Mouse (Mus musculus) heart, postnatal 0 days (tissue): ENCODE measurements around the gene Eya2. TPM values are rescaled to one million over a fixed set of nuclear protein-coding genes. Genes with fewer than 3 reads are reported as not detected.

Source experiments
- ATAC-seq: fragments of 200-750 bp; cut with Nextera tagmentation; 2 replicates; pipeline ENCODE4 v1.8.0; 2017; ENCODE audit warnings: low read depth, moderate number of reproducible peaks, moderate library complexity; ENCODE audit not compliant: insufficient read depth
- DNase-seq: peaks from one replicate; pipeline ENCODE4 v3.0.0-alpha.2; 2016; ENCODE audit warnings: low spot score
- H3K27ac ChIP-seq: fragments of 300-500 bp; sonication (generic); 2 replicates; pipeline ENCODE4 v1.5.1; 2014; ENCODE audit warnings: low read depth, mild to moderate bottlenecking
- H3K27me3 ChIP-seq: fragments of 300-500 bp; sonication (generic); 2 replicates; pipeline ENCODE4 v1.6.1; 2014; ENCODE audit warnings: low read length, mixed read lengths; ENCODE audit not compliant: control insufficient read depth, insufficient read depth
- H3K36me3 ChIP-seq: fragments of 300-500 bp; sonication (generic); replicated peaks from 2 replicates; pipeline ENCODE4 v1.6.1; 2014; ENCODE audit warnings: low read length, mixed read lengths; ENCODE audit not compliant: control insufficient read depth, insufficient read depth
- H3K4me1 ChIP-seq: fragments of 300-500 bp; sonication (generic); 2 replicates; pipeline ENCODE4 v1.6.1; 2014; ENCODE audit warnings: antibody characterized with exemption; ENCODE audit not compliant: control insufficient read depth, insufficient read depth
- H3K4me2 ChIP-seq: fragments of 300-500 bp; sonication (generic); 2 replicates; pipeline ENCODE4 v1.6.1; 2014; ENCODE audit warnings: low read depth, mild to moderate bottlenecking, low read length, moderate library complexity
- H3K4me3 ChIP-seq: fragments of 300-500 bp; sonication (generic); 2 replicates; pipeline ENCODE4 v1.5.1; 2014; ENCODE audit warnings: low read depth, low read length
- H3K9ac ChIP-seq: fragments of 300-500 bp; sonication (generic); replicated peaks from 2 replicates; pipeline ENCODE4 v1.6.1; 2014; ENCODE audit warnings: low read depth, low read length, mixed read lengths
- H3K9me3 ChIP-seq: fragments of 300-500 bp; sonication (generic); replicated peaks from 2 replicates; pipeline ENCODE4 v1.6.1; 2016; ENCODE audit warnings: low read length; ENCODE audit not compliant: control insufficient read depth
- CTCF ChIP-seq: IDR thresholded peaks from 2 replicates; pipeline ENCODE4 v1.5.1; 2016; ENCODE audit warnings: antibody characterized with exemption, control low read depth, low read depth
- EP300 ChIP-seq: IDR thresholded peaks from 2 replicates; pipeline ENCODE4 v1.6.1; 2016; ENCODE audit warnings: antibody characterized with exemption, low read depth
- WGBS: fragments of 180-500 bp; shearing (Covaris S2); extraction: QIAGEN DNeasy Blood & Tissue Kit; methylation state at CpG from one replicate; pipeline ENCODE4 v1.1.7; 2014; 5-methylcytosine and 5-hydroxymethylcytosine counted together
- polyA plus RNA-seq: library from polyadenylated mRNA; unstranded; fragments of >200 nt; fragmentation: Nextera tagmentation; extraction: Ambion mirVana; gene quantifications from 2 replicates; pipeline ENCODE4 v1.2.1, GENCODE M21; 2015
- total RNA-seq: library from RNA; depleted of rRNA; stranded (reverse); fragments of >200 nt; gene quantifications from 2 replicates; pipeline ENCODE4 v1.2.3, GENCODE M21; 2014; ENCODE audit warnings: low replicate concordance

The Eya2 gene
- total and polyA plus RNA-seq, 2 experiments from 2014 or later, result 0.95 to 0.96 TPM

- no peaks in the 10 kb centered on the region for H3K9me3 ChIP-seq
- H3K27me3 ChIP-seq, result peaks cover 71% of the 10 kb centered on the region
- H3K27ac ChIP-seq, result no peak overlapping the region
- no peak for TF ChIP-seq EP300
- TF ChIP-seq CTCF, result no peak
- H3K9ac ChIP-seq, result no peak overlapping the region
- peak overlapping the region; percentile 61; the same call in 1 of the 2 replicates for H3K4me2 ChIP-seq
- 4% methylated on average over 13 of the region's 13 CpGs for WGBS
- ATAC-seq (no peak), DNase-seq (no peak)
- H3K4me1 ChIP-seq, result no peaks in the 10 kb centered on the region
- H3K4me3 ChIP-seq, result peak overlapping the region; percentile 48; the same call in 1 of the 2 replicates
- no peaks in the 10 kb centered on the region for H3K36me3 ChIP-seq
These were observed 841 bp downstream of the Eya2 start for GRCm38 (mm10) chr2:165595676-165596070.

DNA sequence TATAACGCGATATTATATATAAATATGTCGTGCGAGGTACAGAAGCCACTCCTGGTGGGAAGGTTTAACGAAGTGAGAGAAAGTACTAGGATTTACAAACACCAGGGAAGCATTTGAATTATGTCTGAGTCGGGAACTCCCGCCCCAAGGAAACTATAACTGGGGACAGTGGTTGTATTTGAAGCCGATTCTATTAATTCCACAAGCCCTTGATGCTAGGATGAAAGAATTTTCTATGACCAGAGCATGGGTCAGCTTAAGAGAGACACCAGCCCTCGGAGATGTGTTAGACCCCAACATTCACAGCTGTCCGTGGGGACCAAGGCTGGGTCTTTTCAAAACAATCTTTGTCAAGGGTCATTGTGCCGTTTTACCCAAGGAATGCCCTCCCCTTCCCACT, 1.3 kb downstream of the Eya2 start:
- ATAC-seq (no peak), DNase-seq (no peak)
- H3K36me3 ChIP-seq, result no peaks in the 10 kb centered on the region
- no peaks in the 10 kb centered on the region for H3K4me1 ChIP-seq
- H3K27me3 ChIP-seq, result peaks cover 71% of the 10 kb centered on the region
- H3K4me3 ChIP-seq, result peak overlapping the region; percentile 48; the same call in 1 of the 2 replicates
- H3K27ac ChIP-seq, result no peak overlapping the region
- no peak overlapping the region for H3K9ac ChIP-seq
- 28% methylated on average over 11 of the region's 11 CpGs for WGBS
- H3K4me2 ChIP-seq, result no peak overlapping the region
- H3K9me3 ChIP-seq, result no peaks in the 10 kb centered on the region
- no peak for TF ChIP-seq CTCF

- H3K9me3 ChIP-seq, result no peaks in the 10 kb centered on the region
- DNase-seq, result no peak
- H3K9ac ChIP-seq, result no peak overlapping the region
- TF ChIP-seq CTCF, result no peak
- no peak for TF ChIP-seq EP300
- H3K4me1 ChIP-seq, result no peaks in the 10 kb centered on the region
- ATAC-seq, result no peak
- WGBS, result 66% methylated on average over 6 of the region's 6 CpGs
- no peak overlapping the region for H3K4me3 ChIP-seq
- no peak overlapping the region for H3K4me2 ChIP-seq
- H3K36me3 ChIP-seq, result no peaks in the 10 kb centered on the region
- no peak overlapping the region for H3K27ac ChIP-seq
- H3K27me3 ChIP-seq, result peaks cover 69% of the 10 kb centered on the region
These were observed 2.7 kb downstream of the Eya2 start for GRCm38 (mm10) chr2:165597536-165597935.

DNA sequence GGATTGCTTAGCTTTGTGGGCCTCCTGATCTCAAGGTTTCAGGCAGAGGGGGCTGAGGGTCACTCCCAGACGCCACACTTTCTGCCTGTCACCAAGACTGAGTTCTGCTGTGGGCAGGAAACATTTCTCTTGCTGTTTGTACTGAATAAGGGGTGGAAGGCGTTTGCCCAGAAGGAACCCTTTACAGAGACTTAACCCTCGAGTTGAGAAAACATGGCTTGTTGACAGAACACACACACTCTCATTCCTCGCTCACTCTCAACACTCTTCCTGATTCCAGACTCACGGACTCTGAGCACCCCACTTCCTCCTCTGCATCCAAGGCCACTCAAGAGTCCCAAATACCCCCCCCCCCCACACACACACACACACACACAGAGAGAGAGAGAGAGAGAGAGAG, 3.3 kb downstream of the Eya2 start:
- no peak overlapping the region for H3K27ac ChIP-seq
- no peak overlapping the region for H3K4me2 ChIP-seq
- H3K9me3 ChIP-seq, result no peaks in the 10 kb centered on the region
- DNase-seq (no peak), ATAC-seq (no peak)
- WGBS, result 28% methylated on average over 5 of the region's 5 CpGs
- H3K36me3 ChIP-seq, result no peaks in the 10 kb centered on the region
- H3K27me3 ChIP-seq, result peaks cover 63% of the 10 kb centered on the region
- no peak overlapping the region for H3K9ac ChIP-seq
- no peaks in the 10 kb centered on the region for H3K4me1 ChIP-seq
- H3K4me3 ChIP-seq, result no peak overlapping the region
- no peak for TF ChIP-seq EP300
- TF ChIP-seq CTCF, result no peak

- no peak overlapping the region for H3K27ac ChIP-seq
- whole genome bisulfite sequencing, result 83% methylated on average over 13 of the region's 13 CpGs
- no peak for DNase-seq
- no peaks in the 10 kb centered on the region for H3K9me3 ChIP-seq
- no peak overlapping the region for H3K9ac ChIP-seq
- H3K36me3 ChIP-seq, result no peaks in the 10 kb centered on the region
- TF ChIP-seq CTCF, result no peak
- no peak for TF ChIP-seq EP300
- H3K27me3 ChIP-seq, result peaks cover 48% of the 10 kb centered on the region
- H3K4me1 ChIP-seq, result no peaks in the 10 kb centered on the region
- no peak for ATAC-seq
- no peak overlapping the region for H3K4me3 ChIP-seq
- no peak overlapping the region for H3K4me2 ChIP-seq
These were observed 4.7 kb downstream of the Eya2 start for GRCm38 (mm10) chr2:165599566-165599965.

GRCm38 (mm10) chr2:165600926-165601325, 6.1 kb downstream of the Eya2 start:
- Histone ChIP-seq H3K4me1 (no peaks in the 10 kb centered on the region), H3K36me3 (no peaks in the 10 kb centered on the region), H3K9ac (no peak overlapping the region), H3K27me3 (peaks cover 35% of the 10 kb centered on the region), H3K4me3 (no peak overlapping the region), H3K4me2 (no peak overlapping the region), H3K9me3 (no peaks in the 10 kb centered on the region), H3K27ac (no peak overlapping the region)
- 36% methylated on average over 13 of the region's 13 CpGs for WGBS
- DNase-seq, result no peak
- no peak for ATAC-seq
- TF ChIP-seq EP300 (no peak), CTCF (no peak)
